Mouse (Mus musculus): ENCODE results near the gene Fam120a. TPM values are rescaled to one million over a fixed set of nuclear protein-coding genes. Genes with fewer than 3 reads are reported as not detected.

Fam120a gene
- total and polyA plus RNA-seq, 3 experiments, result 66.2 to 119 (median 82.7) TPM

GRCm38 (mm10) chr13:48850771-48851170, 117.0 kb downstream of the Fam120a start:
- Histone ChIP-seq H3K9me3 (replicated peaks; ENCODE audit: insufficient read depth, low read length) (no peaks in the 10 kb centered on the region), H3K4me1 (ENCODE audit: control insufficient read depth in 1 of 2, insufficient read depth in 2 of 2, low read length in 2 of 2) (peaks cover 5 to 11% of the 10 kb centered on the region in 2 experiments; a peak in 3 of 4 replicates), H3K27ac (ENCODE audit: control insufficient read depth, low read depth, low read length) (no peak overlapping the region), H3K79me2 (ENCODE audit: control insufficient read depth, insufficient read depth, low read length, poor library complexity) (peaks cover 17% of the 10 kb centered on the region; the same call in 1 of the 2 replicates), H3K36me3 (ENCODE audit: control insufficient read depth in 1 of 2, insufficient read depth in 2 of 2, low read length in 2 of 2) (peaks cover 0 to 12% of the 10 kb centered on the region in 2 experiments; a peak in 2 of 4 replicates), H3K4me3 (ENCODE audit: control insufficient read depth in 1 of 2, insufficient read depth in 1 of 2, low read depth in 2 of 2, low read length in 2 of 2) (no peak overlapping the region), H3K27me3 (ENCODE audit: control insufficient read depth in 1 of 2, insufficient read depth in 2 of 2, low read length in 2 of 2) (no peaks in the 10 kb centered on the region), H3K9ac (ENCODE audit: control insufficient read depth, low read depth, low read length, poor library complexity, severe bottlenecking) (no peak overlapping the region)
- TF ChIP-seq USF2 (IDR thresholded peaks at IDR 0.05; ENCODE audit: borderline replicate concordance in 1 of 2, insufficient read depth in 1 of 2, low read depth in 1 of 2, low read length in 2 of 2) (no peak), POLR2AphosphoS5 (IDR thresholded peaks at IDR 0.05; ENCODE audit: borderline replicate concordance, low read depth, low read length) (no peak), ELF1 (IDR thresholded peaks at IDR 0.05; ENCODE audit: low read depth, low read length) (no peak), TAL1 (IDR thresholded peaks at IDR 0.05; ENCODE audit: low read length) (no peak), POLR2AphosphoS2 (IDR thresholded peaks at IDR 0.05; ENCODE audit: low read length) (no peak)
- no peak for DNase-seq (ENCODE audit: low read depth, low spot score)

- TF ChIP-seq USF2 (IDR thresholded peaks at IDR 0.05; ENCODE audit: borderline replicate concordance in 1 of 2, insufficient read depth in 1 of 2, low read depth in 1 of 2, low read length in 2 of 2) (no peak), CTCF (IDR thresholded peaks at IDR 0.05 in 2 of 3, conservative IDR thresholded peaks at IDR 0.05 in 1 of 3; ENCODE audit: control insufficient read depth in 1 of 3, insufficient read depth in 1 of 3, low read depth in 2 of 3, low read length in 3 of 3, poor library complexity in 1 of 3, severe bottlenecking in 1 of 3) (no peak), HCFC1 (IDR thresholded peaks at IDR 0.05; ENCODE audit: low read depth, low read length) (no peak)
- Histone ChIP-seq H3K9me3 (replicated peaks; ENCODE audit: insufficient read depth, low read length) (no peaks in the 10 kb centered on the region), H3K9ac (ENCODE audit: control insufficient read depth, low read depth, low read length, poor library complexity, severe bottlenecking) (no peak overlapping the region), H3K27ac (ENCODE audit: control insufficient read depth, low read depth, low read length) (no peak overlapping the region), H3K36me3 (ENCODE audit: control insufficient read depth in 1 of 2, insufficient read depth in 2 of 2, low read length in 2 of 2) (peaks cover 0 to 15% of the 10 kb centered on the region in 2 experiments; a peak in 2 of 4 replicates), H3K27me3 (ENCODE audit: control insufficient read depth in 1 of 2, insufficient read depth in 2 of 2, low read length in 2 of 2) (no peaks in the 10 kb centered on the region), H3K4me3 (ENCODE audit: control insufficient read depth in 1 of 2, insufficient read depth in 1 of 2, low read depth in 2 of 2, low read length in 2 of 2) (no peak overlapping the region), H3K4me1 (ENCODE audit: control insufficient read depth in 1 of 2, insufficient read depth in 2 of 2, low read length in 2 of 2) (peaks cover 5 to 15% of the 10 kb centered on the region in 2 experiments), H3K79me2 (ENCODE audit: control insufficient read depth, insufficient read depth, low read length, poor library complexity) (peaks cover 17% of the 10 kb centered on the region; the same call in 1 of the 2 replicates)
- DNase-seq (ENCODE audit: low read depth, low spot score), result no peak
These were observed 117.5 kb downstream of the Fam120a start for GRCm38 (mm10) chr13:48850326-48850725.

GRCm38 (mm10) chr13:48849155-48849554, 118.7 kb downstream of the Fam120a start:
- Histone ChIP-seq H3K27ac (ENCODE audit: control insufficient read depth, low read depth, low read length) (no peak overlapping the region), H3K79me2 (ENCODE audit: control insufficient read depth, insufficient read depth, low read length, poor library complexity) (peaks cover 18% of the 10 kb centered on the region), H3K9ac (ENCODE audit: control insufficient read depth, low read depth, low read length, poor library complexity, severe bottlenecking) (no peak overlapping the region), H3K27me3 (ENCODE audit: control insufficient read depth in 1 of 2, insufficient read depth in 2 of 2, low read length in 2 of 2) (no peaks in the 10 kb centered on the region), H3K9me3 (replicated peaks; ENCODE audit: insufficient read depth, low read length) (no peaks in the 10 kb centered on the region), H3K36me3 (ENCODE audit: control insufficient read depth in 1 of 2, insufficient read depth in 2 of 2, low read length in 2 of 2) (peaks cover 0 to 24% of the 10 kb centered on the region in 2 experiments; a peak in 2 of 4 replicates), H3K4me1 (ENCODE audit: control insufficient read depth in 1 of 2, insufficient read depth in 2 of 2, low read length in 2 of 2) (peaks cover 5 to 17% of the 10 kb centered on the region in 2 experiments), H3K4me3 (ENCODE audit: control insufficient read depth in 1 of 2, insufficient read depth in 1 of 2, low read depth in 2 of 2, low read length in 2 of 2) (no peak overlapping the region)
- TF ChIP-seq BHLHE40 (IDR thresholded peaks at IDR 0.05; ENCODE audit: borderline replicate concordance, low read depth, low read length) (no peak), MYC (IDR thresholded peaks at IDR 0.05; ENCODE audit: low read depth, low read length) (no peak), CHD2 (IDR thresholded peaks at IDR 0.05; ENCODE audit: low read length) (no peak), HCFC1 (IDR thresholded peaks at IDR 0.05; ENCODE audit: low read depth, low read length) (no peak), POLR2AphosphoS2 (IDR thresholded peaks at IDR 0.05; ENCODE audit: low read length) (no peak), USF2 (IDR thresholded peaks at IDR 0.05; ENCODE audit: borderline replicate concordance in 1 of 2, insufficient read depth in 1 of 2, low read depth in 1 of 2, low read length in 2 of 2) (no peak), POLR2AphosphoS5 (IDR thresholded peaks at IDR 0.05; ENCODE audit: borderline replicate concordance, low read depth, low read length) (no peak), KAT2A (conservative IDR thresholded peaks at IDR 0.05; ENCODE audit: low read depth, low read length) (no peak)
- DNase-seq (ENCODE audit: low read depth, low spot score), result no peak

All from MEL (cell line).